Mouse (Mus musculus) cerebellum, adult (tissue): ENCODE measurements around the gene Slc6a16.

Experiments
- ATAC-seq: cut with Nextera tagmentation; 2 replicates; pipeline ENCODE4 v1.9.2; 2017; ENCODE audit warnings: mild to moderate bottlenecking, moderate library complexity, mixed read lengths; ENCODE audit not compliant: insufficient number of reproducible peaks, low FRiP score, low TSS enrichment

Gene Slc6a16

DNA sequence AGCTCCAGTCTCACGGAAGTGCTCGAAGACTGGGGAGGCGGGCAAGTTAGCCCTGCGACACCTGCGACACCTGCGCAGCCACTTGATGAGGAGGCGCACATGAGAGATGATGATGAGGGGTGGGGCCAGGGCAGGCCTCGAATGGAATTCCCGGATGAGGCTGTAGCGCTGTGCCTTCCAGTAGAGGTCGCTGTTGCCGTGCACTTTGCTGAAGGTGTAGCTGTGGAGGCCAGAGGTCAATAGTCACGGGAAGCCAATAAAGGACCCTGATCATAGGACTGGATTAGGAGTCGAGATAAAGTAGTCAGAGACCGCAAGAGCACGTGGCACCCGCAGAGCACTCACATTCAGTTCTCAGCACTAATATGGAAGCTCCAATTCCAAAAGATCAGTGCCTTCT lies 64.4 kb downstream of the Slc6a16 start:
- peak; percentile 63; the same call in 1 of the 2 replicates for ATAC-seq

DNA sequence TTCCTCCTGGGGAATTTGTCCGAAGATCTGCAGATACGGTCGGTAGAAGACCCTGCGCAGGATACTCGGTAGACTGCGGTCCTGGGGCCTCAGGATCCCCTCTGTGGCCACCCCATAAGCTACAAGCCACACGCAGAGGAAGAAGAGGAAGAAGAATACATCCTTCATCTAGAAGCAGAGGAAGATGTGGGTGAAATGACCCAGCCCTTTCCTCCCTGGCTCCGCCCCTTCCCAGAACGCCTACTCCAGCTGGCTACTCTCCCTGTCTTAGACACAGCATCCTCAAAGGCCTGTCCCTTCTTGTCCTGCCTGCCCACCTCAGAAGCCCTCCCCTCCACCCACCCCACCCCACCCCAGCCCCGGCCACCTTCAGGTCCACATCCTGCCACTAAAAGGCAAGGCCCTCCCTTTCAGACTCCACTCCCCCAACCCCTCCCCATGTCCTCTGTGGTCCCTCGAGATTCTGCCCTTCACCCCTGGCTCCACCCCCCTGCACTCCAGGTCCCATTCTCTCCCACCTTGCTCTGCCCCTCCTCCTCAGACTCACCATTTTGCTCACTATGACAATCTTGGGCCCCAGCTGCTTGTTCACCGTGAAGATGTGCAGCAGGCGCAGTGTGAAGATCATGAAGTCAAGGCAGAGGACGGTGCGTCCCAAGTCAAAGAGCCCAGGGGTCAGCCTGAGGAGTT lies 67.8 kb downstream of the Slc6a16 start:
- ATAC-seq = no peak

DNA sequence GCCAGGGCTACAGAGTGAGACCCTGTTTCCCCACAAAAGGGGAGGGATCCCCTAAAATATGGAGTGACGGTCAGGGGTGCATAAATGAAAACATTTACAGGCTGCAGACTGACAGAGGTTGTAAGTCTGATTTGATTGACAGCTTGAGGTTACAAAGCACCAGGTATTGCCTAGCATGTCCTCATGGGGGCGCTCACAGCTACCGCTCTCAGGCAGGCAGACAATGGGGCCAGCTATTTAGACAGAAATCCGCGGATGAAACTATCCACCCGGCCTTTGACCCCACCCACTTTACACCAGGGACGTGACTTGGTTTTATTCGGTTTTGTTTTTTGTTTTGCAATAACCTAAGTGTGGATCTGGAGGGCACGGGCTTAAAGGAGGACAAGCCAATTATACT lies 68.6 kb downstream of the Slc6a16 start:
- ATAC-seq = no peak

DNA sequence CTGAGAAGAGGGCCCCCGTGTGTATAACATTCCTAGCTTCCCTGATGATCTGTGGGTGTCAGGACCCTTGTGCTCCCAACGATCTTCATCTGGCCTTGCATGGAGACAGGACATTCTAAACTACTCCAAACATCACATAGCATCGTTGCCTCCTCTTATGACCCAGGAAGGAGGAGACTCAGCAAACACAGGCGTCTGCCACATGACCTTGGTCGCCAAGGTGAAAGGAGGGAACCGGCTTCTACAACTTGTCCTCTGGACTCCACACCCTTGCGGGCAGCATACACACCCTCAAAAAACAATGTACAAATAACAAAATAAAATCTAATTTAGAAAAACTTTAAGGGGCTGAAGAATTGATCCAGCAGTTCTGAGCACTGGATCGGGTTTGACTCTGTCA lies 71.1 kb downstream of the Slc6a16 start:
- no peak for ATAC-seq

DNA sequence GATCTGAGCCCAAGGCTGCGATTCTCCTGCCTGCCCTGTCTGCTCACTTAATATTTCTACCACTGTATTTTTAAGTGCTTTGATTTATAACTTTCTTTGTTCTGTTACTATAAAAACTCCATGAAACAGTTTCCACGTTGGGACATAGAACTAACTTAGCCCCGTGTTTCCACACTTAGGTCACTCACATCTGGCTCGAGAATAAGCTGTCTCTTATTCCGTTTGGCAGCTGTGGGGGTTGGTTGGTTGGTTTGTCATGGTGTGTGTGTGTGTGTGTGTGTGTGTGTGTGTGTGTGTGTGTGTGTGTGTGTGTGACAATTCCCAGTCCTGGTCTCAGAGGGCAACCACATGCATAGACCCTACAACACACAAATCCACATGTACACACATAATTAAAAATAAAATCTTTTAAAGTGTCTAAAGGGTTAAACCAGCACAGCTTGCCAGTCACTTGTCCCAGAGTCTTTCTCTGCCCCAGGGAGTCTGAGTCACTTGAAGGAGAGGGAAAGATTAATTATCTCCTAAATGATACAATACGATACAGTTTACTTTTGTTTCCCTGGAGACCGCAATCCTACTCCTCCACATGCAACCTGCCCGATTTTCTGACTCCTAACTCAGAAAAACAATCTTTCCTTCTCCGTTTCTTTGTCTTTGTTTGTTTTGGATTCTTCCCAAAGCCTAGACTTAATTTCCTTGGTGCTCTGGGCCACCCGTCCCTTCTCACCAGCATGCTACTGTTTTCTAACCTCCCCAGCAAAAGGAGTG lies 72.0 kb downstream of the Slc6a16 start:
- no peak for ATAC-seq

DNA sequence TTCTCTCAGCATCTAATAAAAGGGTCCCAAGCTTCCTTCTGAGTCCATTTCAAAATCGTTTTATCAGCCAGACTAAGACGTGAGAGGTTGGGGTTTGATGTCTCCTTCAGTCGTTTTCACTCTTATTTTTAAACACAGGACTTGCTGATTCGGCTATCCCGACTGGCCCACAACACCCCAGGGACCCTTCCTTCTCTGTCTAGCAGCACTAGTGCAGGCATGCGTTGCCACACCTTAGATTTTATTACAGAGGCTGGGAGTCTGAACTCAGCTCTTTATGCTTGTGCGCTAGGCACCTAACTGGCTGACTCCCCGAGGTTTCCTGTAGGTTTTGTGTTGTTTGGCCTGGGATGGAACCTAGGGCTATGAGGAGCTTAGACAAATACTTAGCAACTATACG lies 72.6 kb downstream of the Slc6a16 start:
- ATAC-seq = no peak

DNA sequence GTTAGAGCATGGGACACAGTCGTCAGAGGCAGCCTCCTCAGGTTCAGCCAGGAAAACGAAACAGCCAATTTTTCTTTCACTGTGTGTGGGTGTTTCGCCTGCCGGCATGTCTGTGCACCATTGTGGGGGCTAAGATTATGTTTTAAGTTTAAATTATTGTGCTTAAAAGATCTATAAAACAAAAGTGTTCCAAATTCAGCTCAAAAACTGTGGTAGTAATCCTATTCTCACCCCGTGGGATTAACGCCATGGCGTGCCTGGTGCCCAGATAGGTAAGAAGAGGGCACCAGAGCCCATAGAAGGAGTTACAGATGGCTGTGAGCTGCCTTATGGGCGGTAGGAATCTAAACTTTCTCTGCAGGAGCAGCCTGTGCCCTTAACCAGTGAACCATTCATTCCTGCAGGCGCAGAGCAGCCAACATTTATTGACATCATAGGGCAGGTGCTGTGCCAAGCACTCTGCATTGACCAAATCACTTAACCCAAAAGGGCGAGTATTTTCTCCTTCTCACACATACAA lies 74.4 kb downstream of the Slc6a16 start:
- no peak for ATAC-seq

DNA sequence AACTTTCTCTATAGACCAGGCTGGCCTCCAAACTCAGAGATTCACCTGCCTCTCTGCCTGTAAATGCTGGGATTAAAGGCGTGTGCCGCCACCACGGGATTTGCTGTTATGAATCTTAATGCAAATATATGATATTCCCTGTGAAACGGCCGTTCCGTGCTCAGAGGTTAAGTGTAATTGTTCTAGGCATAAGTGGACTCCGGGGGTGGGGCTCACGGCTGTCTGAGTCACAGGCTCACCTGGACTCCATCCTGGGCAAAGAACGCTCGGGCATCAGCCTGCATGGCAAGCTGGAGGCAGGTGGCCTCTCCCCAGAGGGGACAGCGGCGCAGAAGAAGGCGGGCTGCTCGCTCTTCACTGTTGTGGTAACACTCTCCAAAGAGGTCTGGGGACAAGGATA lies 75.7 kb downstream of the Slc6a16 start:
- no peak for ATAC-seq

DNA sequence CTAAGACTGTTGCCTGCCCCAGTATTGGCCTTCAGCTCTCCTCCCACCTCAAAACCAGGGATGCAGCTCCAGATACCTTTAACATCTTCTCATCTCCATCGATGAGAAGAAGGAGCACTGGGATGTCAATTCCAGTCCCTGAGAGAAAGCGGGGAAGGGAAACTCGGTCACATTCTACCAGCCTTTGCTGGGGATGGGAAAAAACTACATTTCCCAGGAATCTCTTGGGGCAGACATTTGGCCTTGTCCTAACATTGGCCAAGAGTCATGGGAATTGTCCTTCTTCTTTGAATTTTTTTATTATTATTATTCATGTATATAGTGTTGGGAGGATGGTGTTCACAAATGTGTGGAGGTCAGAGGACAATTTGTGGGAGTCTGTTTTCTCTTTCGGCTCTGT lies 81.4 kb downstream of the Slc6a16 start:
- no peak for ATAC-seq
